Mouse (Mus musculus) forebrain, embryonic 16.5 days (tissue): ENCODE measurements around the gene Ap2b1. TPM values are rescaled to one million over a fixed set of nuclear protein-coding genes. Genes with fewer than 3 reads are reported as not detected.

Source experiments
- ATAC-seq: fragments of 200-750 bp; cut with Nextera tagmentation; 2 replicates; pipeline ENCODE4 v1.8.0; 2017; ENCODE audit warnings: mild to moderate bottlenecking, moderate library complexity
- H3K27ac ChIP-seq: fragments of 300-500 bp; sonication (generic); 2 replicates; pipeline ENCODE4 v1.5.1; 2014; ENCODE audit warnings: low read length, control low read depth
- H3K27me3 ChIP-seq: fragments of 300-500 bp; sonication (generic); replicated peaks from 2 replicates; pipeline ENCODE4 v1.6.1; 2014; ENCODE audit warnings: low read length; ENCODE audit not compliant: control insufficient read depth, insufficient read depth
- H3K36me3 ChIP-seq: fragments of 300-500 bp; sonication (generic); 2 replicates; pipeline ENCODE4 v1.6.1; 2014; ENCODE audit not compliant: control insufficient read depth, insufficient read depth
- H3K4me1 ChIP-seq: fragments of 300-500 bp; sonication (generic); replicated peaks from 2 replicates; pipeline ENCODE4 v1.6.1; 2014; ENCODE audit warnings: low read length; ENCODE audit not compliant: control insufficient read depth, insufficient read depth
- H3K4me2 ChIP-seq: fragments of 300-500 bp; sonication (generic); 2 replicates; pipeline ENCODE4 v1.6.1; 2014; ENCODE audit warnings: mild to moderate bottlenecking, low read length, control low read depth
- H3K4me3 ChIP-seq: fragments of 300-500 bp; sonication (generic); replicated peaks from 2 replicates; pipeline ENCODE4 v1.5.1; 2014; ENCODE audit warnings: mild to moderate bottlenecking, low read length, control low read depth
- H3K9ac ChIP-seq: fragments of 300-500 bp; sonication (generic); replicated peaks from 2 replicates; pipeline ENCODE4 v1.6.1; 2014; ENCODE audit warnings: low read depth, low read length, control low read depth
- H3K9me3 ChIP-seq: fragments of 300-500 bp; sonication (generic); 2 replicates; pipeline ENCODE4 v1.6.1; 2016; ENCODE audit warnings: low read length; ENCODE audit not compliant: control insufficient read depth
- WGBS: fragments of 180-500 bp; shearing (Covaris S2); extraction: QIAGEN DNeasy Blood & Tissue Kit; methylation state at CpG from one replicate; pipeline ENCODE4 v1.1.7; 2014; 5-methylcytosine and 5-hydroxymethylcytosine counted together
- polyA plus RNA-seq: library from polyadenylated mRNA; unstranded; fragments of >200 nt; fragmentation: Nextera tagmentation; extraction: Ambion mirVana; gene quantifications from 2 replicates; pipeline ENCODE4 v1.2.1, GENCODE M21; 2015

Ap2b1 gene
- polyA plus RNA-seq, 1 experiment from 2014 or later, result 122 TPM

DNA sequence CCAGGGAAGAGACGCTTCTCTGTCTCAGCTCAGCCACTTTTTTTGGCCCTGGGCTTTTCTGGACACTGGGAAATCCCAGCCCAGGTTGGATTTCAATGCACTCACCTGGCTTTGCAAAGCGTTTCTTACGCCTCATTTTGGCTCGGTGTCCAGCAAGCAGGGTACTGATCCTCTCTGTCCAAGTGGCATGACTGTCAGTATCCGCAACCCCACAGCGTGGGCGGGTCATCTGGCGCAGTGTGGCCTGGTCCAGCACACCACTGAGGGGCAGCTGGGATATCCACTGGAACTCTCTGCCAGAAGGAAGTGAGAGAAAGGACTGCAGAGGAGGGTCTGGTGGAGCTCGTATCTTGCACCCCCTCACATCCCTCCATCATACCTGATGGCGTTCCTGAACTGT, 152.5 kb downstream of the Ap2b1 start:
- Histone ChIP-seq H3K9me3 (no peaks in the 10 kb centered on the region), H3K27me3 (no peaks in the 10 kb centered on the region; the same call in 1 of the 2 replicates), H3K4me3 (no peak overlapping the region), H3K4me1 (peaks cover 9% of the 10 kb centered on the region), H3K36me3 (no peaks in the 10 kb centered on the region), H3K9ac (no peak overlapping the region), H3K27ac (no peak overlapping the region), H3K4me2 (no peak overlapping the region)
- ATAC-seq, result no peak
- 89% methylated on average over 10 of the region's 10 CpGs for WGBS

- Histone ChIP-seq H3K9ac (no peak overlapping the region), H3K27ac (no peak overlapping the region), H3K9me3 (no peaks in the 10 kb centered on the region), H3K4me1 (no peaks in the 10 kb centered on the region), H3K36me3 (no peaks in the 10 kb centered on the region), H3K27me3 (no peaks in the 10 kb centered on the region), H3K4me3 (no peak overlapping the region), H3K4me2 (no peak overlapping the region)
- no peak for ATAC-seq
- 31% methylated on average over 4 of the region's 4 CpGs for WGBS
Observed at GRCm38 (mm10) chr11:83454548-83454947, 155.7 kb downstream of the Ap2b1 start.

Other genes with a start within 250 kb of the Ap2b1 start
- gene Slfn2, start 233.9 kb upstream of the Ap2b1 start, polyA plus RNA-seq, result 0.73 and 1.1 TPM in 2 replicates
- not detected in 2 replicates for gene Slfn1, start 182.2 kb upstream of the Ap2b1 start, polyA plus RNA-seq
- gene Slfn4, start 123.8 kb upstream of the Ap2b1 start, polyA plus RNA-seq, result not detected in 2 replicates
- 0.15 and 0.26 TPM in 2 replicates for gene Slfn3, start 107.7 kb upstream of the Ap2b1 start, polyA plus RNA-seq
- not detected in 2 replicates for gene Slfn14, start 12.3 kb upstream of the Ap2b1 start, polyA plus RNA-seq
- 19.1 and 22.5 TPM in 2 replicates for gene Pex12, start 3.6 kb downstream of the Ap2b1 start, polyA plus RNA-seq
- 24.7 and 31.4 TPM in 2 replicates for gene Rasl10b, start 110.1 kb downstream of the Ap2b1 start, polyA plus RNA-seq
- 0.39 and 0.81 TPM in 2 replicates for gene Gas2l2, start 130.4 kb downstream of the Ap2b1 start, polyA plus RNA-seq
- 0.26 and 1.0 TPM in 2 replicates for gene 1700020L24Rik, start 138.7 kb downstream of the Ap2b1 start, polyA plus RNA-seq
- gene Mmp28, start 164.0 kb downstream of the Ap2b1 start, polyA plus RNA-seq, result 1.8 and 1.9 TPM in 2 replicates
- 8.8 and 17.1 TPM in 2 replicates for gene Taf15, start 174.1 kb downstream of the Ap2b1 start, polyA plus RNA-seq
- gene Heatr9, start 223.2 kb downstream of the Ap2b1 start, polyA plus RNA-seq, result not detected in 2 replicates
- 0.60 TPM in 1 of 2 replicates, not detected in the other for gene Ccl5, start 231.5 kb downstream of the Ap2b1 start, polyA plus RNA-seq